Mouse (Mus musculus): ENCODE data around the gene Vmn2r49.
"Not testable (repeated sequence)": the region's sequence is repeated elsewhere in the genome, so short reads cannot be mapped to it uniquely, and the experiment has no call there.

The Vmn2r49 gene

DNA sequence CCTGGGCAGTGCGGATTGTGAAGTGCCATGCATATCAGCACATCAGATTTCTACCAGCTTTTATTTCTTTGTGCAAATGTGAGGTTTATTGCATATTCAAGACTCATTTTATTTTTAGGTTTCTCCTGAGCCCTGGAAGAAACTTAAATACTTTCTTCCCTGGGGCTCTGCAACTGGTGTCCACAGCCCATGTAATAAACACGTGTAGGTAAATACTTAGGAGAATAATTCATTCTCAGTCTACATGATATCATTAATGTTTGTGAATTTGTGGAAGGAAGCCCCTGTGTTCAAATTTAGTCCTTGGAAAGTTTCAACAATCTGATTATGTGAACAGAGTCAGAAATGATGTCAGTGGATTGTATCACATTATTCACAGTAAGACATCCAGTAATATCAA lies at the start of gene Vmn2r49:
Gene Vmn2r49, minus strand, starts transcription at position 101 of the 400 bp plus-strand sequence.
- H3K36me3 ChIP-seq (ENCODE audit: control insufficient read depth, insufficient read depth, low read length, poor library complexity, severe bottlenecking); DNase-seq (ENCODE audit: low read depth, low spot score); H3K27me3 ChIP-seq (ENCODE audit: control insufficient read depth, insufficient read depth, low read length, poor library complexity, severe bottlenecking): not testable (repeated sequence)

- not testable (repeated sequence) for H3K27me3 ChIP-seq (ENCODE audit: control insufficient read depth, insufficient read depth, low read length, poor library complexity, severe bottlenecking); H3K36me3 ChIP-seq (ENCODE audit: control insufficient read depth, insufficient read depth, low read length, poor library complexity, severe bottlenecking); DNase-seq (ENCODE audit: low read depth, low spot score)
Measured at GRCm38 (mm10) chr7:9953485-9953884, 38.6 kb downstream of the Vmn2r49 start, which contains the start of gene Vmn2r48. TSS of gene Vmn2r48 (minus strand) at chr7:9953585.
